Mouse (Mus musculus) gastrocnemius, postnatal 36 days (tissue): Measurements from ENCODE around the gene Lifr. TPM values are rescaled to one million over a fixed set of nuclear protein-coding genes. Genes with fewer than 3 reads are reported as not detected.
A peak's percentile ranks its signal among the peaks of the same experiment; 100 is the strongest.

Experiments used
- DNase-seq, 2 experiments: peaks; one replicate each; pipeline ENCODE4 v3.0.0; 2022
- intact Hi-C: fragments of 180-260 bp; cut with DNase I; formaldehyde crosslinking; loops from one replicate; pipeline ENCODE4 v1.15.1; 2025
- total RNA-seq, 2 experiments: library from RNA; stranded (reverse); gene quantifications; 2 replicates each; pipeline ENCODE4 v1.2.3; 2021

The Lifr gene
- total RNA-seq, 2 experiments from 2014 or later: 44.2 to 56.9 TPM

DNA sequence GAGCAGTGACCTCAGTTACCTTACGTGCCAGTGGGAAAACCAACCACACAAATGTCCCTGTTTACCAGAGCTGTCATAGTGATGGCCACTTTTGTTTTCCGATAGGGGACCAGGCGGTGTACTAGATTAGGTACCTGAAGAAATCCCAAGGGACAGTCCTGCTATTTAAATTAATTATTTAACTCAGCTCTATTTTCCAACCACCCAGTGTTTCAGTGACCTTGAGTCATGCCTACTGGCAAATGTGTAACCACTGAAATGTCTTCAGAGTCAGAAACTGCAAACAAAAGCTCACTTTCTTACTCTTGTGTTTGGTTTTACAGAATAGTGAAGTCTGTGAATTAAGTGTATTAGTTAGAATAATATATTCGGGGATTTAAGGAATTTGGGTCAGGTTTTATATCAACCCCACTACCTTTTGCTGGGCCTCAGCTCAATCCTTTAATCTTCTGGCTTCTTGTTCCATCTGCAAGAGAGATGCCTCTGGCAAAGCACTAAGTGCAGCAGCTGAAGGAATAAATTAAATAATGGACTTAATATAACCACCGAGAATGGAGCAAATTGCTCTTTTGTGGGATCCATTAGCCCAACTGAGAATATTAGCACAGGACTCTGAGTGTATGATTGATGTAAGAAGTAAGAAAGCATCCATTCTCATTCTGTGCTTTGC lies 33.5 kb downstream of the Lifr start:
- intact Hi-C loops: no loop called here
- DNase-seq: no peak

DNA sequence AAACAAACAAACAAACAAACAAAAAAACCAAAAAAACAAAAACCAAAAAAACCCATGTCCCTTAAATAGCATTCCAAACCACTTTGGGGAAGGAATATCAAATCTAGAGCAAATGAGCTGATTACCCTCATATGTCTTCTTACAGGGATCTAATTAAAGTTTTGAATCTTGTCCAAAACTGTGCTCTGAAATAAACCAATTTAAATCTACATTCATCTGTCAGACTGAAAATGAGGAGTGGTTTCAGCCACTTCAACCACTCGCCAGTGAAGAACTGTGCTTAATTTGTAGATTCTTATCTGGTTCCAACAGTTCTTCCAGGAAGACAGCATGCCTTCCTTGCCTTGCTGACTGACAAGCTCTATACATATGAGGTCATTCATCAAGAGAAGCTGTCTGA lies 35.8 kb downstream of the Lifr start:
- no peak for DNase-seq
- intact Hi-C loops: loop anchor here (5.0 kb wide), 3 partner anchors 39 to 219 kb away; no protein-coding TSS in a partner anchor

DNA sequence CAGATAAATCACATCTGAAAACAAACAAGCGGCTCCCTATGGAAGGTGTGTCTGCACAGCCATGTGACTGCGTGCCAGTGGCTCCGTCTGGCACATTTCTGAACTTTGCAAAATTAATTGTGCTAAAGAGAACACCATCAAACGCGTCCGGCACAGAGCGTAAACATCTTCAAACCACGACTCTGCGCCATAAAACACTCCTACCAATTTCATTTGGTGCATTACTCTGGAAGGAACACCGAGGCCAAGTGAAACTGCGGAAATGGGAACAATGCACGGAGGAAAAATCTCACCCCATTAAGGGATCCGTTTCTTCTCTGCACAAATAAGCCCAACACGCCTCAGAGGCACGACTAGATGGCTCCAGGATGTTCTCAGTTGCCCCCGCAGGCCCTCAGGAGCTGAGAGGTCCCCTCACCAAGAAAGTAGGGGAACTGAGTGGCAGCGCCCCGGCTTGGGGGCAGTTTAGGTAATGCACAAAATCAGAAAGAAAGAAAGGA lies 38.3 kb downstream of the Lifr start:
- intact Hi-C loops: loop anchor here (5.0 kb wide), 3 partner anchors 41 to 221 kb away; no protein-coding TSS in a partner anchor
- DNase-seq: no peak

DNA sequence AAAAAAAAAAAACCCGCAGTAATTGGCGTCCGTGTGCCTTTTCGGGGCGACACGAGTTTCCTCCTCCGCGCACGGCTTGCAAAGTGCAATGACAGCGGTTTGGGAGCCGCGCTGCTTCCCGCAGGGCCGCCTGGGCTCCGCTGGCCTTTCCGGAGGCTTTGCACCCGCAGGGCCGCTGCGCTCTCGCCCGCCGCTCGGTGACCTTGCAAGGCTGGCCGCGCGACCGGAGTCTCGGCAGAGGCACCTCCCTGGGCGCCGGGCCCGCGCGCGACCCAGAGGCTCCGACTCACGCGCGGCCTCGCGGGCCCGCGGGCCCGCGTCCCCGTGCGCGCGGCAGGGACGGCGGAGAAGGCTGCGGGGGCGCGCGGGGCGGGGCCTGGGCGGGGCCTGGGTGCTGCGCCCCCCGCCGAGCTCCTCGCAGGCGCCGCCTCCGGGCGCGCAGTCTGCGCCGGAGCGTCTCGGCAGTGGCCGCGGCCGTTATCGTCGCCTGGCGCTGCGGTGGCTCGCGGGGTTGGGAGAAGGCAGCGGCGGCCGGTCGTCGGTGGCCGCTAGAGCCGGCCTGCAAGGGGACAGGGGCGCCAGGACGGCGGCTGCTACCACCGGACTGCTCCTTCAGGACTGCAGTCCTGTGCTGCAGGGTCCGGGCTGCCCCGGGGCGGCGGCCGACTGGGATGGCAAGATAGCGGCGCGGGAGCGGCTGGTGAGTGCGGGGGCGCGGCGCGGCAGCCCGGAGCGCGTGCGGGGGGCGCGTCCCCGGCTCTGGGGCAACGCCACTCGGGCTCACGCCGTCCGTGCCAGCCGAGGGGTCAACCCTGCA lies 38.9 kb downstream of the Lifr start:
- DNase-seq: peak; percentile 84 to 93
- intact Hi-C loops: loop anchor here (5.0 kb wide), 3 partner anchors 42 to 222 kb away; no protein-coding TSS in a partner anchor

DNA sequence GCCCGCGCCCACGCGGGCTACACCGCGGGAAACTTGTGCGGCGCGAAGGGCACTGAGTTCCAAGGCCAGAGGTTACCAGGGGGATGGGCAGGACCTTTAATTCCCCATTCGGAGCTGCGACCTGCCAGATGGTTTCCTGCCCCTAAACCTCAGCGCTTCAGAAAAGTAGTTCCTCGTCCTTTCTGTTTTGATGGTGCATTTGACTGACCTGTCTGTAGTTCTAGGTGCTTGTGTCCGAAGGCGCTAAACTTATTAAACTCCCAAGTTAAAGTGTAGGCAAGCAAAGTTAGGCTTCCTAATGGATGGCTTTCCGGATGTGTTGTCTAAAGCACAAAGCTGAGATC lies 39.5 kb downstream of the Lifr start:
- intact Hi-C loops: loop anchor here (5.0 to 10.0 kb wide), 5 partner anchors 37 to 315 kb away; no protein-coding TSS in a partner anchor
- DNase-seq: no peak

DNA sequence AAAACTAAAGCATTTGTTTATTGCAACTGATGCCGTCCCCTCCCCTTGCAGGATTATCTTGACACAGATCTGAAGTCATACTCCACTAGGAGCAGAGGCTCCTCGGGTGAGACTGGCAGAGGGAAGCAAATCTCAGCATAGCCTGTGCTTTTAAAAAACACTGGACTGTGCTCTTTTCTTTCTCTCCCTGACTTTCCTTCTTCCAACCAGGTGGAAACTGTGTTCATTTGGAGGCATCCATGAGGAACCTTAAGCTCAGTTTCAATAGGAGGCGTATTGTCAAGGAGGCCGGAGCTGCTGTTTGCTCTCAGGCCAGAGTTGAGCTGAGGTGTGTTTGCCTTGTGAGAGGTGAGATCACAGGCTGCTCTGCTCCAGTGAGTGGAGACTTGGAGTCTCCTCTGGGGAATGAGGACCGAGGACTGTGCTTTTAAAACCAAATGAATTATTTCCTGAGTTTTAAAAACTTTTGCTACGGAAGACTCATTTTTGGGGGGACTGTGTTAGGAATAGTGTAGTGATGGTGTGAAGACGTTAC lies 40.3 kb downstream of the Lifr start:
- intact Hi-C loops: loop anchor here (5.0 to 10.0 kb wide), 2 partner anchors 37 to 314 kb away; no protein-coding TSS in a partner anchor
- DNase-seq: no peak

DNA sequence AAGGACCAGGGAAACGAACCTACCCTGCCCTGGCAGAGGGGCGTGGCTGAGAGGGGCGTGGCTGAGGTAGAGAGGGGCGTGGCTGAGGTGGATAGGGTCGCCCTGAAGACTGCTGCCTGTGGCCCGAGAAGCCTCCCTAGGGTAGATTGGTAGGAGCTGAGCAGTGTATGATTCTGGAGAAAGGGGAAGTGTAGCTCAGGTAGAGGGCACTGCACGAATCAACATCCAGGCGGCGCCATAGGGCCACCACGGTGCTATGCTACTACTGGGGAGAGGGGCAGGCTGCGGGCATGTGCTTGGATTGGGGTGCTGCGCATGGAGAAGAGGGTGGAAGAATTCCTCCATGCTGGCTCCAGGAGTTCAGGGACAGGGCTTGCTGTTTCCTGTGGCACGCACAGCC lies 42.3 kb downstream of the Lifr start:
- no peak for DNase-seq
- intact Hi-C loops: loop anchor here (5.0 to 10.0 kb wide), 2 partner anchors 35 to 312 kb away; no protein-coding TSS in a partner anchor

DNA sequence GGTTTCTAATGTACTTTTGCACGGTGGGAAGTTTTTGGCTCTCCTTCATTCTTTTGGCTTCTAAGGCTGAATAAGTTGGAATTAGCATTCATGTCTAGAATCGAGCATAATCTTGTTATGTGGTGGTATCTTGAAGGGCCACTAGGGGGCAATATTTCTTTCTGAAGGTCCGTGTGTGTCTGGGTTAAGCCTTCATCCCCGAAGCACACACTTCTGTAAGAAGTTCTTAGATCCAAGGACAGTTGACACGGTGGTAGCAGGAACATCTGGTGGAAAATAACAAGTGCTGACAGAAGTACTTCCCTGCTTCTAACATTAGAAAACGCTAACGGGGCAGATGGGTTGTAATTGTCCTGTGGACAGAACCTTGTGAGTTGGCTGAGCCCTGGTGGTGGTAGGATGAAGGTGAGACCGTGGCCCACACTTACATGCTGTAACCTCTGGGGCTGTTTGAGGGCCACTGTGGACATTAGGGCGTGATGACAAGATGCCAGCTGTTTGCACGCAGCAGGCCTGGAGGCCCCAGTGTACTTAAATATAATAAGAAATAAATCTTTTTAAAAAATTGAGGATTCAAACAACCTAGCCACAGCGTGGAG lies 44.1 kb downstream of the Lifr start:
- intact Hi-C loops: loop anchor here (2.0 to 10.0 kb wide), 3 partner anchors 33 to 310 kb away; no protein-coding TSS in a partner anchor
- DNase-seq: no peak

DNA sequence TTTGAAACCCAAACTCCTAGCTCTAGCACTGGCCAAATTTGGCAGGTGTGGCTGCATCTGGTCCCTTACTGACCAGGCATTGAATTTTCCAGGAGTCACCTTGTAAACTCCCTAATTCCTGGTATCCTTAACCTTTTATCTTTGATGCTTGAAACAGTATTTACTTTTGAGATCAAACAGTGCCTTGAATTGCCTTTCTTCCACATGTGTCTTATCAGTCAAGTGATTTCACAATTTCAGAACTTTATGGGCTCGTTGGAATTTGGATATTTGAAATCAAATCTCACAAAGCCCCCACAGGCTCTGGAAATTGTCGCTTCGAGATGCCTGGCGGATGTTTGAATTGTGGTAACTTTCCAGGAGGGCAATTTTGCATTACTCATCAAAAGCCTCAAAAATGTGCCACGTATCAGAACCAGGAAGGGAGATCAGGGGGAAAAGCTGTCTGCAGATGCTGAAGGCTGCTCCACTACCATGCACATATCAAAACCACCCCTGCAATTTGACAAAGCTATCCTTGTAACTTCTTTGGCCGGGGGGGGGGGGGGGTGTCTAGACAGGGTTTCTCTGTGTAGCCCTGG lies 45.7 kb downstream of the Lifr start:
- intact Hi-C loops: loop anchor here (2.0 to 10.0 kb wide), 2 partner anchors 87 to 309 kb away; no protein-coding TSS in a partner anchor
- no peak for DNase-seq

DNA sequence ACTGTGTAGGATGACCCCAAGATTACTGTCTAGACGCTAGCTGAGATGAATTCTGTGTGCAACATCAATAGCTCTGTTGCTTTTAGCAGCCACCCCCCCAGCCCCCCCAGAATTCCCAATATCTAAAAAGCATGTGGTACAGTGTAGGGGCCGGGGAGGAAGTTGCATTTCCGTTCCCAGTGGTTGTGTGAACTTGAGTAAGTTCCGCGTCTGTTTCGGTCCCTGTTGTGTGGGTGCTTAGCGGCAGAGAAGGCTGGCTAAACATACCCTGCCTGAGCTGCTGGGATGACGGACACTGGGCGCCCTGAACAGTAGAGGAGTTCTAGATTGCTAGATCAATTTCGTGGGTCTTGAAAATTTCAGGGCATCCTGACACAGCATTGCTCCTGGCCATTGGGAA lies 46.5 kb downstream of the Lifr start:
- no peak for DNase-seq
- intact Hi-C loops: loop anchor here (10.0 kb wide), 1 partner anchor 308 kb away; no protein-coding TSS in a partner anchor

DNA sequence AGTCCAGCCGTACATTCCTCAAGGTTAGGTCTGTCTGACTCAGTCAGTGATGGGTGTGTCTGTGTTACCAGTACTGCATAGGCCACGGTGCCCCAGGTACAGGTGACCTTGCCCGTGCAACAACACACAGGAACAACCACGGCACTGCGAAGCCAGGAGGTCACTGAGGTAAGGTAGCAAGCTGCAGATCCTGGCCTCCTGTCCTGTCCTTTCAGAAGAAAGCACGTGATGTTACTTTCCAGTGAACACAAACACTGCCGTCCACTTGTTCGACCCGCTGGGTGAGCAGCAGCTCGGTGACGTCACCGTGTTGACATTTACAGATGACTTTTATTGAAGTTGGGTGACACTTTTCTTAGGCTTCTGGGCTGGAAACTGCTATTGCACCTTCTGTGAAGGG lies 47.2 kb downstream of the Lifr start:
- intact Hi-C loops: loop anchor here (10.0 kb wide), 1 partner anchor 307 kb away; no protein-coding TSS in a partner anchor
- DNase-seq: no peak

DNA sequence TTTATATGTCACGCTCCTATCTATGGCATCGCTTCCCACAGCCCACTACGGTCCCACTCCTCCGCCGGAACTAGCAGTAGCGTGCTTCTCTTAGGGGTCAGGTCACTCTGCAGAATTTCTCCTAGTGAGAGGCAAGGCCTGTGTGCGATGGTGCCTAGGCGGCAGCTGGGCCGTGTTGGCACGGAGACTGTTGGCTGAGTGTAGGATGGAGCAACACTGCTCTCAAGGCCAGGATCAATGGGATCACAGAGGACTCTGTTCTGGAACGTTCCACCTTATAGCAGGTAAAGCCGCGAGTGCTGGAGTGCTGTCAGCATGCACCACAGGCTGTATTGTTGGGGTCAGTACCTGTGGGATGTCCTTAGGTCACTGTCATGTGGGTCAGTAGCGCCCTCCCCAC lies 48.1 kb downstream of the Lifr start:
- no peak for DNase-seq
- intact Hi-C loops: loop anchor here (10.0 kb wide), 1 partner anchor 306 kb away; no protein-coding TSS in a partner anchor

DNA sequence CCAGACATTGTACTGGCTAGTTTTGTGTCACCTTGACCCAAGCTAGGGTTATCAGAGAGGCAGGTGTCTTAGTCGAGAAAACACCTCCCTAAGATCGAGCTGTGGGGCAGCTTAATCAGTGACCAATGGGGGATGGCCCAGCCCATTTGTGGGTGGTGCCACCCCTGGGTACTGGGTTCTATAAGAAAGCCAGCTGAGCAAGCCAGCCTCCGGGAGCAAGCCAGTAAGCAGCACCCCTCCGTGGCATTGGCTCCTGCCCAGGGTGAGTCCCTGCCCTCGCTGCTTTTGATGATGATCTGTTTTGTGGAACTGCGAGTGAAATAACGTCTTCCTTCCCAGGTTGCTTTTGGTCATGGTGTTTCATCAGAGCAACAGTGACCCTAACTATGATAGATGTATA lies 49.9 kb downstream of the Lifr start:
- intact Hi-C loops: no loop called here

DNA sequence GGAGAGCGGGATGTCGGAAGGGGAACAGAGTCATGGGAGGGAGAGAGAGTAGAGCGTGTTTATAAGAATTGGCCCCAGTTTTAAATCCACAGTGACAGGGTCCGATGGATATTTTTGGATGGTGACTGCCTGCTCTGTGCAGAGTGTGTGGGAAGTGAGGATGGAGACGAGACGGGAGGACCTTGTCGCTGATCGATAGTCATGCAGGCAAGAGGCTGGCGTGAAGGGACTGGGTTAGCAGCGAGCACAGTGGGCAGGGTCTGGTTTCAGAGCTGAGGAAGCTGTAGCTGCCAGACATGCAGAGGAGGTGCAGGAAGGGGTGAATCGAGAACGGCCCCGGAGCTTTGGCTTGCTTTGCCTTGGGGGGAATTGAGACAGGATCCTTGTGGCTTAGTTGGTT lies 50.8 kb downstream of the Lifr start:
- DNase-seq: no peak
- intact Hi-C loops: no loop called here

More for the DNA sequence above, 49.9 kb downstream of the Lifr start:
- no peak for DNase-seq

DNA sequence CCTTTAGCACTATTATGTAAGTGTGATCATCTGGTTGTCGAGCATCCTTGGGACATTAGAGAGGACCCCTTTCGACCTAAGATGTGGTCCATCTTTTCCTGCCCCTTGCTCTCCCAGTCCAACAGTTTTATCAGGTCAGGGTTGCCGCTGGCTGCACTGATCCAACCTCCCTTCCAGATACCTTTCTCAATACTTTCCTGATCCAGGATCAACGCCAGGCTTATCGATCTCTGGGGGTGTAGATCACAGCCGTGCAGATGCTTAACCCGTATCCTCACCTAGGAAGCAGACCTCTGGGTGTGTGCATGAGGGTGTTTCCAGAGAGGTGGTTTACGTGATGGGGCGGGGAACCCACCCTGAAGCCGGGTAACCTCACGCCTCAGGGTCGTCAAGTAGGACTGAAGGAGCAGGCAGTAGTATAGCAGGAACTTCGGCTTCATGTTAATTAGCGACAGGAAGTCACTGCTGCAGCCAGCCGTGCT lies 53.3 kb downstream of the Lifr start:
- intact Hi-C loops: no loop called here
- DNase-seq: no peak

DNA sequence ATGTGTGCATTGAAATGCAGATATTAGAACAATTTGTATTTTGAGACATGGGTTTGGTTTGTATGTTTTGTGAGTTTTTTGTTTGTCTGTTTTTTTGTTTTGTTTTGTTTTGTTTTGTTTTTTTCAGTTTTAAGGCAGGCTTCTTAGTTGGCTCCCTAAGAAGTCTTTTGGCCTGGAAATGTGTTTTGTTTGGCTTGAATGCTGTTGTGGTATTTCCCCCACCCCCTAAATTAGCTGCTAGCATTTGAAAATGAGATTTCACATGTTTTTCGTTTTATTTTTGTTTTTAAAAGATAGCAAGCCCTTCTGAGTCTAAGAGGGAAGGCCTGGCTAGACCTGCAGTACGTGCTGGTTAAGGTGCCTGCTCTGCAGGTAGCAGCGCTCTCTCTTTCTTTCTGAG lies 54.1 kb downstream of the Lifr start:
- no peak for DNase-seq
- intact Hi-C loops: no loop called here

DNA sequence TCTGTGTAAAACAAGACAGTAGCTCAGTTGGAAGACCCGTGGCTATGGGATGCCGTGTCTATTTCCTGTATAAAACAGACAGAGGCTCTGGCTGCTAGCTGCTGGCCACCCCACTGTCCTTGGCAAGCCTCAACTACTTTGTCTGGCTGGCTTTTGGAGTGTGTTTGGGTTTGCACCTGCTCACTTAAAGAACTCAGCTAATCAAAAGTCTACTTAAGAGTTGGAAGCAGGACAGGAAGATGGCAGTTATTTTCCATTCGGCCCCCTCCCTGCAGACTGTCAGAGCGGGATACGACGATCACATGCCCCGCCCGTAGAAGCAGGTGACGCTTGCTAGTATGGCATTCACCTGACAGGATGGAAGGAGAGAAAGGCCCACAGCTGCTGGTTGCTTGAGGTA lies 54.5 kb downstream of the Lifr start:
- DNase-seq: no peak
- intact Hi-C loops: no loop called here

DNA sequence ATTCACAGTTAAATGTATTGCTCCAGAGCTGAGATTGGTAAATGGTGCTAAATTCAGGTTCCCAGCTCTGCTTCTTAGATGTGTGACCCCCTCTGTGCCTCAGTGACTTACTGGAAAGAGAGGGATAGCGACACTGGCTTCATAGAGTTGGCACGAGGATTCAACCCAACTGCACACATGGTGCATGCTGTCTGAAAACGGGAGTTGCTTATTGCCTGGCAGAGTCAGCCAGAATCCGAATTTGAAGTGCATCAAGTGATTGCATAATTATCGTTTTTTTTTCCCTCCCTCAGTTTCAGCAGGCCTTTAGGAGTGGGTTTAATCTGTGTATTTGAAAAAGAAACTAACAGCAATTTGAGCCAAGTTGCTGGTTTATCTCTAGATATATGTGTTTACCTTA lies 55.1 kb downstream of the Lifr start:
- no peak for DNase-seq
- intact Hi-C loops: no loop called here

DNA sequence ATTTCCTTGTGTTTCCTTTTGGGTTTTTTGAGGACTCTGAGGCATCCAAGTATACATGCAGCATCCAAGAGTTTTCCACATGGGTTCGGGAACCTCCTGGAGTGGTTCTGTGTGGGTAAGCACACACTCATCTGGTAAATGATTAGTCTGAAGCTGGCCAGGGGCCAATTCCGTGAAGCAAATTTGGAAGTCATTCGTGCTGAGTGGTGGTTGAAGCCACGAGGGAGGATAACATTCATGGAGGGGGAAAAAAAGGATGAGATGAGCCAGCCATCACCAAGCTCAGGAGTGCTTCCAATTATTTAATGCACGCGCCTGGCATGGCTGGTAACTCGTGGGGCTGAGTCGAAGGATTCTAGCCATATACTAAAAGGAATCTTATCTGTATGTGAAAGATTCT lies 56.1 kb downstream of the Lifr start:
- intact Hi-C loops: no loop called here
- no peak for DNase-seq

DNA sequence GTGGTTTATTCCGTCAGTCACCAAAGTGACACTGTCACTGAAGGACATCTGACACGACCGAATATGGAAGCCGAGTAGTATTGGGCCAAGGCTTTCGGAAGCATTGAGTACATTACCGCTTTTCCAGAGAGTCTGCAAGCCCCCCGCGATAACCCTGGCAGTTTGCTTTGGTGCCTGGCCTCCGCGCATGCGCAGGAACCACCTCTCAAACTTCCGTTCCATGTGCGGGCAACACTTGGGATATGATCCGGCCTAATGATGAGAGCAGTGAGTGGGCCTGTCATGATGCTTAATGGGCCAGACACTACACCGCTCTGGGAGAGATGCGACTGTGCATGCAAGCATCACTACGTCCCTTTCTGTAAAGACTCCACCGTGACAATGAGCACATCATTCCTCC lies 59.4 kb downstream of the Lifr start:
- no peak for DNase-seq
- intact Hi-C loops: no loop called here
